7 mouse cellular contexts compared by ENCODE assay signal in genomic region chr11:4874551-4874950, GRCm38 (mm10). TPM values are rescaled to one million over a fixed set of nuclear protein-coding genes. Genes with fewer than 3 reads are reported as not detected.
DNase-seq lines count a peak whose midpoint lies in the region; ATAC-seq and TF ChIP-seq lines count a peak whose summit lies in the region.

No protein-coding gene starts in this region.

- H3K9ac ChIP-seq in forebrain, embryonic 13.5 days = peak overlapping the region; percentile 89
- peak overlapping the region; percentile 87 for H3K9ac ChIP-seq in midbrain, postnatal 0 days (replicated peaks; ENCODE audit: low read length, poor library complexity, severe bottlenecking)

- 18% methylated on average over 10 of the region's 10 CpGs for WGBS in thymus, adult 2 months
- 3% methylated on average over 10 of the region's 10 CpGs for WGBS in forebrain, embryonic 13.5 days
- WGBS in midbrain, postnatal 0 days = 3% methylated on average over 10 of the region's 10 CpGs

- no peak for TF ChIP-seq CTCF in thymus, adult 2 months (IDR thresholded peaks at IDR 0.05; ENCODE audit: borderline replicate concordance, control insufficient read depth, extremely low read depth, insufficient read depth, low read length, poor library complexity)
- no peak for TF ChIP-seq CTCF in midbrain, postnatal 0 days (IDR thresholded peaks at IDR 0.05)

- TF ChIP-seq POLR2A in thymus, adult 2 months (IDR thresholded peaks at IDR 0.05; ENCODE audit: control insufficient read depth, extremely low read depth, insufficient read depth, low read length, poor library complexity) = peak; percentile 26; the same call in 1 of the 2 replicates

- H3K9me3 ChIP-seq in forebrain, embryonic 13.5 days (replicated peaks) = peaks cover 12% of the 10 kb centered on the region
- no peaks in the 10 kb centered on the region for H3K9me3 ChIP-seq in midbrain, postnatal 0 days (ENCODE audit: low read length)

- peak; percentile 4 for DNase-seq in thymus, adult 2 months
- DNase-seq in thymus, adult 18-20 months = no peak
- DNase-seq in kidney, postnatal 25 days = peak; percentile 77 to 90
- no peak for DNase-seq in midbrain, postnatal 0 days (ENCODE audit: low spot score)
- no peak for DNase-seq in right cerebral cortex, postnatal 36 days (ENCODE audit: low spot score in 2 of 2)
- DNase-seq in right cerebral cortex, postnatal 14 days = no peak

- peak; percentile 41; the same call in 1 of the 2 replicates for ATAC-seq in forebrain, embryonic 13.5 days
- 0 out of 2 replicates have a peak, but pooled peaks have one; percentile 21 for ATAC-seq in midbrain, postnatal 0 days (ENCODE audit: low FRiP score)

- H3K4me2 ChIP-seq in forebrain, embryonic 13.5 days = peak overlapping the region; percentile 83
- peak overlapping the region; percentile 68 for H3K4me2 ChIP-seq in midbrain, postnatal 0 days (ENCODE audit: low read depth, low read length, poor library complexity, severe bottlenecking)

- H3K4me1 ChIP-seq in thymus, adult 2 months (replicated peaks; ENCODE audit: control insufficient read depth, insufficient read depth, low read length) = peaks cover 20% of the 10 kb centered on the region
- H3K4me1 ChIP-seq in forebrain, embryonic 13.5 days = peaks cover 17% of the 10 kb centered on the region
- H3K4me1 ChIP-seq in midbrain, postnatal 0 days (ENCODE audit: insufficient read depth, low read length) = peaks cover 6% of the 10 kb centered on the region; the same call in 1 of the 2 replicates

- no peaks in the 10 kb centered on the region for H3K36me3 ChIP-seq in thymus, adult 2 months (ENCODE audit: control insufficient read depth, insufficient read depth, low read length)
- peaks cover 13% of the 10 kb centered on the region for H3K36me3 ChIP-seq in forebrain, embryonic 13.5 days (ENCODE audit: poor library complexity, severe bottlenecking)
- H3K36me3 ChIP-seq in midbrain, postnatal 0 days (ENCODE audit: insufficient read depth, low read length) = no peaks in the 10 kb centered on the region

- no peaks in the 10 kb centered on the region for H3K27me3 ChIP-seq in thymus, adult 2 months (ENCODE audit: control insufficient read depth, insufficient read depth, low read length)
- no peaks in the 10 kb centered on the region for H3K27me3 ChIP-seq in forebrain, embryonic 13.5 days
- H3K27me3 ChIP-seq in midbrain, postnatal 0 days (ENCODE audit: insufficient read depth, low read length) = no peaks in the 10 kb centered on the region

- H3K27ac ChIP-seq in thymus, adult 2 months (ENCODE audit: control insufficient read depth, insufficient read depth, low read length) = no peak overlapping the region
- H3K27ac ChIP-seq in forebrain, embryonic 13.5 days = peak overlapping the region; percentile 48; the same call in 1 of the 2 replicates
- peak overlapping the region; percentile 83 for H3K27ac ChIP-seq in midbrain, postnatal 0 days (ENCODE audit: low read depth, low read length)

- peak overlapping the region; percentile 90 for H3K4me3 ChIP-seq in thymus, adult 2 months (ENCODE audit: control insufficient read depth, insufficient read depth, low read length)
- H3K4me3 ChIP-seq in forebrain, embryonic 13.5 days = peak overlapping the region; percentile 76
- peak overlapping the region; percentile 75 for H3K4me3 ChIP-seq in midbrain, postnatal 0 days (ENCODE audit: low read depth, low read length)

RNA-seq across cellular contexts. Expression of gene Nipsnap1, which starts 0.8 kb away (rescaled TPM):
- 52.3 and 53.5 TPM in 2 replicates for polyA plus RNA-seq in thymus, adult 2 months (2012; rRNA removed)
- polyA plus RNA-seq in forebrain, embryonic 13.5 days (2015; fragmentation: Nextera tagmentation; extraction: Ambion mirVana) = 118 and 120 TPM in 2 replicates
- 133 and 170 TPM in 2 replicates for total RNA-seq in midbrain, postnatal 0 days (2014; rRNA removed)
- 130 and 133 TPM in 2 replicates for polyA plus RNA-seq in midbrain, postnatal 0 days (2015; fragmentation: Nextera tagmentation; extraction: Ambion mirVana)

RNA-seq across cellular contexts. Expression of gene Thoc5, which starts 20.6 kb away (rescaled TPM):
- polyA plus RNA-seq in thymus, adult 2 months (2012; rRNA removed) = 27.3 and 28.5 TPM in 2 replicates
- 59.1 and 60.6 TPM in 2 replicates for polyA plus RNA-seq in forebrain, embryonic 13.5 days (2015; fragmentation: Nextera tagmentation; extraction: Ambion mirVana)
- total RNA-seq in midbrain, postnatal 0 days (2014; rRNA removed) = 44.9 and 48.4 TPM in 2 replicates
- 44.6 and 45.2 TPM in 2 replicates for polyA plus RNA-seq in midbrain, postnatal 0 days (2015; fragmentation: Nextera tagmentation; extraction: Ambion mirVana)

RNA-seq across cellular contexts. Expression of gene Nf2, which starts 25.2 kb away (rescaled TPM):
- 50.8 and 56.1 TPM in 2 replicates for polyA plus RNA-seq in thymus, adult 2 months (2012; rRNA removed)
- polyA plus RNA-seq in forebrain, embryonic 13.5 days (2015; fragmentation: Nextera tagmentation; extraction: Ambion mirVana) = 56.8 and 58.2 TPM in 2 replicates
- 103 and 107 TPM in 2 replicates for total RNA-seq in midbrain, postnatal 0 days (2014; rRNA removed)
- 48.4 and 51.5 TPM in 2 replicates for polyA plus RNA-seq in midbrain, postnatal 0 days (2015; fragmentation: Nextera tagmentation; extraction: Ambion mirVana)

Comparison
In these comparisons a context has a peak if more than half of its experiments do, and no peak if none do; other contexts are left out.
1. DNase-seq: peak in thymus, adult 2 months (single experiment) and kidney, postnatal 25 days (2 of 2); none in thymus, adult 18-20 months (0 of 2), midbrain, postnatal 0 days (single experiment), right cerebral cortex, postnatal 36 days (0 of 2) and right cerebral cortex, postnatal 14 days (single experiment).
2. Peak in every context shown above with its lines, with median percentiles within 50 percentile points of each other: H3K4me3 ChIP-seq.